Mouse (Mus musculus) Muller cell, postnatal 12 days (primary cell): ENCODE results near the gene Rnf123.

Experiments used
- DNase-seq: peaks from one replicate; pipeline ENCODE4 v3.0.0-alpha.2; 2015; ENCODE audit errors: inconsistent ontology term

The Rnf123 gene

DNA sequence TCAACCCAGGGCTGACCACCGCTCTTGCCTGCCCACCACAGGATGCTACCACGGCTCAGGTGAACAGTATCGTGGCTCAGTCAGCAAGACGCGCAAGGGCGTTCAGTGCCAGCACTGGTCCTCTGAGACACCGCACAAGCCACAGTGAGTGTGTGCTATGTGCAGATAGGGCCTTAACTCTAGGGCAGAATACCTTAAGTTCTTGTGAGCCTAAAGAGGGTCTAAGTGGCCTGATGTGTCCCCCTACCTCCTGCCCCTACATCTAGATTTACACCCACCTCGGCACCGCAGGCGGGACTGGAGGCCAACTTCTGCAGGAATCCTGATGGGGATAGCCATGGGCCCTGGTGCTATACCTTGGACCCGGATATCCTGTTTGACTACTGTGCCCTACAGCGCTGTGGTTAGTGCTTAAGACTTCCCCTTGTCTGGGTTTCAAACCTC is at the start of gene Rnf123:
Rnf123 (minus strand) TSS at position 359 of the 444 bp plus-strand sequence.
- no peak for DNase-seq

DNA sequence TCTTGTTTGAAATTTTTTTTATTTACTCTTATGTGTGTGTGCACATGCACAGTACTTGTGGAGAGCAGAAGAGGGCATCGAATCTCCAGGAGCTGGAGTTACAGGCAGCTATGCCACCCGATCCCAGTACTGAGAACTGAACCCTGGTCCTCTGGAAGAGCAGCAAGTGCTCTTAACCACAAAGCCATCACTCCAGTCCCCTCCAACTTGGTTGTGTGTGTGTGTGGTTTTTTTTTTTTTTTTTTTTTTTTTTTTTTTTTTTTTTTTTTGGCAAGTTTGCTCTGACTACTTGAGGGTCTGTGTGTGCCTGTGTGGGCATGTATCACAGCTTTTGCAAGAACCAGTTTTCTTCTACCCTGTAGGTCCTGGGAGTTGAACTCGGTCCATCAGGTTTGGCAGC is 49.2 kb upstream of the Rnf123 start:
- DNase-seq = no peak

DNA sequence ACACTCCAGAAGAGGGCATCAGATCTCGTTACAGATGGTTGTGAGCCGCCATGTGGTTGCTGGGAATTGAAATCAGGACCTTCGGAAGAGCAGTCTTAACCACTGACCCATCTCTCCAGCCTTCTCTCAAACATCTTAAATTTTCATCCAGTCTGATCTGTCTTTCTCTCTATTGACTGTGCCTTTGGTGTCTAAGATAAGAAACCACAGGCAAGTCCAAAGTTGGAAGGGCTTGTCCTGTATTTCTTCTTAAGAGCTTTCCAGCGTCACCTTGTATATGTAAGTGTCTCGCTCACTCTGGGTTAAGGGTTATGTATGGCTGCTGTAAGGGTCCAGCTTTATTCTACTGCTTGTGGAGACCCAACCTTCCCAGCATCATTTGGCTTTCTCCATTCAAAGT is 48.4 kb upstream of the Rnf123 start:
- no peak for DNase-seq

DNA sequence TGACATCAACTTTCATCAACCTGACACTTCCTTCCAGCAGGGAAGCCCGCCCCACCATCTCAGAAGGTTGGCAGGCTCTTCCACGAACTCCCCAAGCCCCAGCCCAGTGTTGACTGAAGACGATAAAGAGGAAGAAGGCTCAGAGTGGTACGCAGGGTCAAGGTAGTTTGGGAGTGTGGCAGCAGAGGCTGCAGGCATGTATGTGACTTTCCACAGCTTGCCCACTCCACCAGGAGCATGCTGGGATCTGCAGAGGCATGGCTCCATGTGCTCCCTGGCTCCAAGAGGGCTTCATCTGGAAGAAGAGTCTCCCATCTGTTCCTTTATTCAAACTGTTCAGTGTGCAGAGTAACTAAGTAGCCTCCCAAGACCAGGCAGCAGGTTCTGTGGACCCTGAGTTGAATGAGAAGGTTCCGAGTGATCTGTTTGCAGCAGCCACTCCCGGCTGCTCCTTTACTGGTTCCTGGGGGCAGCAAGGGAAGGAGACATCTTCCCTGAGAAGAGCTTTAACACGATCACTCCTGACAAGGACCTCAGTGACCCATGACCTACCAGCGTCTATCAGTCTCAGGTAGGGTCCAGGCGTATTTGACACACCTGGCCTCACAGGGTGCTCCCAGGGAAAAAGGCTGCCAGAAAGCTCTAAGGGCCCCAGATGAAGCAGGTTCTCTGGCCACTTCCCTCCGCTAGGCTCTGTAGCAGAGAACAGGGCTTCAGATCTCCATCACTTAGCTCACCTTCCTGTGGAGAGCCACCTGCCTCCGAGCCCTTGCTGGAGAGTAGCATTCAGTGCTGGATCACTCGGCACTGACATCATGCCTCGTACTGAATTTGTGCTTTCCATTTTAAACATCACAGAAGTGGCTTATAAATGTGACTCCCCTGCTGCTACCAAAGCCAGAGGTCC is 46.1 kb upstream of the Rnf123 start:
- DNase-seq = no peak

DNA sequence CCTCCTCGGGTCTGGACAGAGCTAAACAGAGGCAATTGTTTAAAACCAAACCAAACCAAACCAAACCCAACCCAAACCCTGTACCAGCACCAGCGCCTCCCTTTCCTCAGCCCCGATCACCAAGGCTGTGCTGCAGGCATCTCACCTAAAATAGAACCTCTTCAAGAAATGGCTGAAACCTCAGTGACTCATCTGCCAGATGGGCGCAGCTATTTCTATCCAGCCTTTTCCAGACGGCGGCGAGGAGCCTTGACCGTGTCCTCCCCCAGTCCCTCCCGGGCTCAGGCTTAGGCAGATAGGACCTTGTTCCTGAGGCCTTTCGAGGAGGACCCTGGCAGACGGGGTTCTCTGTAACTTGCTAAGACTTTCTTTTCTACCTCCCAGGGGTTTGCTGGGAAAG is 45.1 kb upstream of the Rnf123 start:
- DNase-seq = no peak

DNA sequence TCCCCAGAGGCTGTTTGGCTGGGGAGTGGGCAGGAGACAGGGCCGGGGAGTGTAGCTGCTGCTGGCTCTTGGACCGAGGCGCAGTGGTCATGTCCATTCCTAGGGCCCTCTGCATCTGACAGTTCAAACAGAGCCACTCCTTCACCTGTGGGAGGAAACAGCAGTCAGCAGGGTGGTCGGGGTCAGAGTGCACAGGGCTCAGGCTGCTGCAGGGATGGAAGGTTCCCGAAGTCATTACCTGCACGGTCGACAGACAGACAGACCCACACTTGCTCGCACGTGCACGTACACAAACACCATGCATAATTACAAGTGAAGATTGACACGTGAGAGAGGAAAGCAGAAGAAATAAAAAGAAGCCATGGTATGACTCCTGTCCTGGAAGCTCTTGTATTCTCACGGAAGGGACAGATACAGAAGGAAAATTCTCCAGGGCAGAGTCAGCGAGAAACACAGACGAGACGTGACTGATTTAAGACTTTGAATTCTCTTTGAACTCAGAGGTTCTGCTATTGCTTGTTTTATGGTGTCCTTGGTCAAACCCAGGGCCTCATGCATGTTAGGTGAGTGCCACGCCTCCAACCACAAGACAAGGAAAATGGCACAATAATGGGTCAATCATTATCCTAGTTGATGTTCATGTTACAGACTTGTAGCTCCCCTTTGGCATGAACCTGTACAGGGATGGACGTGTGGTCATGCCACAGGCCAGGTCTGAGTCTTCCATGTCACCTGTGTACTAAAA is 43.5 kb upstream of the Rnf123 start:
- DNase-seq = no peak

DNA sequence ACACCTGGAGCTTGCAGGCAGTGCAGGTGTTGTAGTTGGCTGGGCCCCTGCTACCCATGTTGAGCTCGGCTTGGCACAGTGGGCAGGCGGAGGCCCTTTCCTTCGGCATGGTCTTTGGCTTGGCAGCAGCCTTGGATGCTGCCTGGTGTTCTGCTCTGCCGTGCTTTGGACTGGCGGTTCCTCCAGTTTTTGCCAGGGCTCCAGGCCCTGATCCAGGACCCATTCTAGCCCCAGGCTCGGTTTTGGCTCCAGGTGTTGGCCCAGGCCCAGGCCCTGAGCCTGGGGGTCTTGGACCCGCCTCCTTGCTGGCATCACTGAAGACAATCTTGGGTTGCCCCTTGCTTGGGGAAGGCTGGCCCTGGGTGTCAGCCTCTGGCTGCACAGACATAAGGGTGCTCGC is 42.6 kb upstream of the Rnf123 start:
- no peak for DNase-seq

DNA sequence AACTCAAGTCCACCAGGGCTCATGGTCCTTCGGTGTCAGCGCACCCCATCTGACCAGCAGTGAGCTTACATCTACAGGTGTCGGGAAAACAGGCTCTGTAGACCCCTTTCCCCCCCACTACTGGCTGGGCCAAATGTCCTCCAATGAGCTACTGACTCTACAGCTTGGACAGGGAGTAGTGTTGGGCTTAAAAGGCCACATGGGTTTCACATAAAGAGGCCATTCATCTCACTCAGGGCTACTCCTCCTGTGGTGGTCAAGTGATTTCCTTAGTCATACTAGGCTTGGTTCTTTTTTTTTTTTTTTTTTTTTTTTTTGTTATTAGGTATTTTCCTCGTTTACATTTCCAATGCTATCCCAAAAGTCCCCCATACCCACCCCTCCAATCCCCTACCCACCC is 40.8 kb upstream of the Rnf123 start:
- DNase-seq = no peak

DNA sequence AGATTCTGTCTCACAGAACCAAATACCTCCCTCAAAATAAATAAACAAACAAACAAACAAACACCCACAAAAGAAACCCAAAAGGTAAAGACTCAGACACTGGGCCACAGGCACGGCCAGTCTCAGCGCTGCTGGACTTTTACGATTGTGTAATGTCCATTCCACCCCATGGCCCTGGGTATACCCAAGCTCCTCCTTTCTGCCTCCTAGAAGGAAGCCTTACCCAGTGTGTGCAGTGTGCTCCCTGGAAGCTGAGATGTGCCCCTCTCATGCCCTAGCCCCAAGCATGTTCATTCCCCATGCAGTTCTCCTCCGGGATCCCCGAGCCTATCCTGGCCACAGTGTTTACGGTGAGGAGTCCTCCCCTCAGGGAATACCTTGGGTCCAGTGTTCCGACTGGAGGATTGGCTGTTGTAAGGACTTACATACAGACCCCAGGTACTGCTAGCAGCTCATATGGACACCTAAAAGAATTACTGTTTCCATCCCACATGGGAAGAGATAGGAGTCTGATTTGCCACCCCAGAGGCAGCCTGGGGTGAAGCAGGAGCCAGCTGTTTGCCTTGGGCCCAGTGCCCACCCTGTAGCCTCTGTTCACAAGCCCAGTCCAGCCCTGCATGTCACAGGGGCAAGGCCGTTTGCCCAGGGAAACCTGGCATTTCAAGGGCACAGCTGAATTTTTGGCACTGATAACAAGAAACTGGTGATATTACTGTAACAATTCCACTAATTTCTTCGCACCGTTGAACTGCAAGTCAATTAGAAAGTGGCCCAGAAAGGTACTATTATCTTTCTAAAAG is 38.2 kb upstream of the Rnf123 start:
- DNase-seq = peak; percentile 45

DNA sequence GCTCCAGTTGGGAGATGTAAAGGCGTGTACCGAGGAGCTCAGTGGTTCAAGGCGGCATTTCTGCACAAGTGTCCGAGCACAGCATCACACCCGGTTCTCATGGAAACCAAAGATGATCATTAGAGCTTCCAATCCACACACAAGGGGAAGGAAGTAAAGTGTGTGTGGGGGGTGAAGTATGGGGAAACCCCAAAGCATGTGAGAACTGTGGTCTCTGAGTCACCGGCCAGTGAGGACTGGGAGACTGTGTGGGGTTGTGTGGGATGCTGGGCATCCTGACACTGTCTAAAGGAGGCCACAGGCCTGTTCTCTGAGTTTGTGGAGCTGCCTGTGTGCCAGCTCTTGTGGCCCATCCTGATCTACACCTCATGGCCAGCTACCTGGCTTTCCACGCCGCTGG is 37.5 kb upstream of the Rnf123 start:
- DNase-seq = peak; percentile 67

DNA sequence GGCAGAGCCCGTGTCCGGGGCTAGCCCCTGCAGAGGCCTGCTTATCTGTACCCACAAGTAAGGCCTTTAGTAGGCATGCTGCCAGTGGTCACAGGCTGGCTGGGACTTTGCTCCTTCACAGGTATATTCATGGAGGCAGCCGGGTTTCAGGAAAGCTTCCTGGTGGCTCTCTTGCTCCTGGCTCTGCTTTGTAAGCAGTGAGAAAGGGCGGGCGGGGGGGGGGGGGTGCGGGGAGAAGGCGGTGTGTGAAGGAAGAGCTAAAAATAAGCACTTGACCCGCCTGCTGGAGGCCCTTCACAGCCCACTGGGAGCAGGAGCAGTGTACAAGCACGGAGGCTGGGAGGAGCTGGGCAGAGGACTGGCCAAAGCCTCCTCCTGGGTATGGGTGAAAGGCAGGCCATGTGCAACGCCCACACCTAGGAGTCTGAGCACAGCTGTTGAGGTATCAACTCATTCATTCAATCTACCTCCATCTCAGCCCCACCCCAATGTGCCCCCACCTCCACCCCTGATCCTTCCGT is 36.8 kb upstream of the Rnf123 start:
- no peak for DNase-seq

DNA sequence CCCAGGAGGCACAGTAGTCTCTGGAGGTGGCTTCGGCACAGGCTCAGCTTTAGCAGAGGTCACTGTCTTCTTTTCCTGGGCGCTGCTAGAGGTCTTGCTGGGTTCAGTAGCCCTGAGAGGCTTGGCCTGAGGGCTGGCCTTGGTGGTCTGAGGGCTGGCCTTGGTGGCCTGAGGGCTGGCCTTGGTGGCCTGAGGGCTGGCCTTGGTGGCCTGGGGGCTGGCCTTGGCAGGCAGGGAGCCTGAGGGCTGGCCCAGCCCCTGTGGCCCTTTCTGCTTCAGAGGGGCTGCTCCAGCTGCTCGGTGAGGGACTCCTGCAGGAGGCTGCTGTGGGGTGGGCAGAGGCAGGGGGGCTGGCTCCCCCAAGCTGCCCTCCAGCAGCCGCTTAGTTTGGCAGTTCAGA is 34.0 kb upstream of the Rnf123 start:
- DNase-seq = no peak

DNA sequence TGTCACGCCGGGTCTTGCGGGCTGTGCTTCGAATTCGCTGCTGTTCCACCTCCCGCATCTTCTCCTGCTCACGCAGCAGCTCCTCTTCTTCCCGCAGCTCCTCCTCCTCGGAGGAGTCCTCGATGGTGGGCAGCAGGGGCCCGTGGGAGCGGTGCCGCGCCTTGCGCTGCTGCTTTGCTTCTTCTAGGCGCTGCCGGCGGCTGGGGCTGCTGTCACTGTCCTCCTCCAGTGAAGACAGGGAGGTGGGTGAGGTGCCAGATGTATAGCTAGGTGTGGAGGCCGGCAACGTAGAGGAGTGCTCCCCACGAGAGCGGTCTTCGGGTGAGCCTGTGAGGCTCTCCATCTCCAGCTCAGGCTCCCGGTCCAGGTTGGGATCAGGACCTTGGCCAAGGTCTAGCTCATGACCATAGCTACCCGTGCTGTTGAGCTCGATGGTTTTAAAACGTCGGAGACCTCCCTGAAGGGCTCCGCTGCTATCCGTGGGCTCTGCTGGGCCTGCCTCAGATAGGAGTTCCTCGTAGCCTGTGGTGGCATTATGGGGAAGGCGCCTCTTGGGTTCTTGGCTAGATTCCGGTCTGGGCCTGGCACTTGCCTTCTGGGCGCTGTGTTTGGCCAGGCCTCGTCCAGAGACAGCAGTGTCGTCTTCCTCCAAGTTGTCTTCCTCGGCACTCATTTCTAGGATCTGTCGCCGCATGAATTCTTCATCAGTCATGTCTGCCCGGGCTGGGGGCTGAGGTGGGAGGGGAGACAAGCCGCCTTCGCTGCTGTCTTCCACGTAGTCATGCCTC is 32.3 kb upstream of the Rnf123 start:
- no peak for DNase-seq

DNA sequence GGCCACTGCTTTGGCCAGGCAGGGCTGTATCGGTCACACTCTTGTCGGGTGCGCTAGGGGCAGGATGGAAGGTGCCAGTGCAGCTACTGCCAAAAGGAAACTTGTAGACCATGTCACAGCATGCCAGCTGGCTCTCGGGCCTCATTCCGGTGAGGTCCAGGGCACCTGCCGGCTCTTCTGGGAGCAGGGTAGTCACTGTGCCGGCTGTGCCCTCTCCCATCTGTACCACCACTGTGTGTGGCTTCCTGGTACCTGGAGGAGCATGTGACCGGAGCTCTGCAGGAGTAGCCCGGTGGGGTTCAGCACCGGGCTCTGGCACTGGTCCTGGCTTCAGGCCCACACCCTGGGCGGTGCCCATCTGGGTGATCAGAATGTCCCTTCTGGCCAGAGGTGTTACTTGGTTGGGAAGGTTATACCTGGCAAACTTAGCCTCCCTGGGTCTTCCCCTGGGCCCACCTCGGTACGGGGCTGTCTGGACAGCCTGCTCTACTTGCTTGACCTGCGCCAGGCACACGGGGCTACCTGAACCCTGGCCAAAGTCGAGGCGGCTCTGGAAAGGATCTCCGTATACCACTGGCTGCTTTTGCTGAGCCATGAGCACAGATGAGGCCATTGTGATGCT is 29.7 kb upstream of the Rnf123 start:
- DNase-seq = no peak

DNA sequence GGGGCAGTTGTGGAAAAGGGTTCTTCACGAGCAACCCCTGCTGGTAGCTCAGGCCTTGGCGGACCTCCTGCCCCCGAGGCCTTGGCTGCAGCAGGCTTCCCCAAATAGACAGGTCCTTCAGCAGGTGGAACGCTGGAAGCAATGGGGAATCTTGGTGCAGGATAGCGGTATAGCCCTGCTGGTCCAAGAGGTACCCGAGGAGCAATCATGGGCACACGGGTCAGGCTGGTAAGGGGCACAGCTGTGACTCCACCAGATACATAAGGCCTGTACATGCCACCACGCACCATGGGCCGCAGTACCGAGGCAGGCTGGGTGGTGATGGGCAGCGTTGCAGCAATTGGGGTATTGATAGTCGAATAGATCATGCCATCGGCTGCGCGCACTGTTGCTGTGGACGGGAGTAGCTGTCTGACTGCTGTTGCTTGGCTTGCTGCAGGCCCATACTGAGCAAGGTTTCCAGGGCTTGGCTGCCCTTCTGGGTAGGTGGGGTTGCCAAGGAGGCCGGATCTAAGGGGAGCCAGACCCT is 28.5 kb upstream of the Rnf123 start:
- DNase-seq = no peak

DNA sequence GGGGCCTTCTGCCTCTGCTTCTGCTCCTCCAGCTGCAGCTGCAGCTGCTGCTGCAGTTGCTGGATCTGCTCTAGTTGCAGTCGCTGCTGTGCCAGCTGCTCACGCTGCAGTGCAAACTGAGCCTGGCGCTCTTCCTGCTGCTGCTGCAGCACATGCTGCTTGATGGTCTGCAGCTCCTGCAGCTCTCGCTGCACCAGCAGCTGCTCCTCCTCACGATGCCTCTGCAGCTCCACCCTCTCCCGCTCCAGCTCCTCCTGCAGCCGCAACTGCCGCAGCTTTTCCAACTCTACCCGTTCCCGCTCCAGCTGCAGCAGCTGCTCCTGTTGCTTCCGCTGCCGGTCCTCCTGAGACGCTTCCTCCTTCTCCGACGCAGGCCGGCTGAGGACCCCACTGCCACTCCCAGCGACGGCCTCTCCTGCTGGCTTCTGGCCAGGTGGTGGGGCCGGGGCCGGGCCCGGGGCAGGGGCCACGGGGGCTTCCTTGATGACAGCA is 28.0 kb upstream of the Rnf123 start:
- DNase-seq = no peak

DNA sequence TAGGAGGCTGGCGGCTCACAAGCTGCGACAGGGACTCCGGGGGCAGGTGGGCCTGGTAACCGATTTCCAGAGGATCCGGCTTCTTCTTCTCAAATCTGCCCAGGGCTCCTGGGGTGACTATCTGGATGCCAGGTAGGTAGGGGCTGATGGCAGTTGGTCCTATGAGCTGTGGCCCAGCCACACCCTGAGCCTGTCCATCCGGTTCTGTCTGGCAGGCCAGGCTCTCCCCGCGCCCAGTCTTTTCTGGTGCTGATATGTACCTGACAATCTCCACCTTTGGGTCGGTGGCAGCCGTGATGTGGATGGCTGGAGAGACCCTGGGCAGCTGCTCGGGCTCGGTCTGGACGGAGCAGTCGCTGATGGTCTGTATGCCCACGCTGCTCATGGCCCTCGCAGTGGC is 27.0 kb upstream of the Rnf123 start:
- DNase-seq = no peak

DNA sequence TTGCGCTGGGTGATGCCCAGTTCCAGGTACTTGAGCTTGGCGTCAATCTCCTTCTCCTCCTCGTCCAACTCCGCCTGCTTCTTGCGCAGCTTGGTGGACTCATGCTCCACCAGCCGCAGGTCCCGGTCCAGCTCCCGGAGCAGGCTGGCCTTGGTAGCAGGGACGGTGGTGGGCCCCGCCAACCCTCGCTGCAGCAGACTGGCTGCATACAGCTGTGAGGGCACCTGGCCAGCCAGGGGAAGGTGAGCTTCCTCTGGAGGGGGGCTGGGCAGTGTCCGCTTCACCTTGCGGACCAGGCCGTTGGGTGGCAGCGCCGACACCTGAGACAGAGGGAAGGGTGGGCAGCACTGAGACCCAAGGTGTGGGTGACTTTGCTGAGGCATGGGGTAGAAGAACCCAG is 24.7 kb upstream of the Rnf123 start:
- no peak for DNase-seq

DNA sequence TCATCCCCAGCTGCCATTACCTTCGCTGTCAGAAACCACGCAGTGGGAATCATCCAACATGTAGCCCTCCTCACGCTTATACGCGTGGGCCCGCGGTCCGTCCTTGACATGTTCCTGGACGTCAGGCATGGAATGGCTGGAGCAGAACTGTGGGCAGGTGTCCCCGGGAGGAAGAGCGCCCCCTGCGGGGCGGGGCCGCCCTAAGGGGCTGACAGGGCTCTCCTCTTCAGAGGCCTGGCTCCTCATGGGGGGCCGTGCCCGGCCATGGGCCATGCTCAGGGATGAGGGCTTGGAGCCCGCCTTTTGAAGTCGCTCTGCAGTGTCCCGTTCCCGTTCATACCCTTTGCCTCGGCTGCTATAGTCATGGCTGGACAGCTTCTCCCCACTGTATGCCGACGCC is 22.9 kb upstream of the Rnf123 start:
- DNase-seq = no peak

DNA sequence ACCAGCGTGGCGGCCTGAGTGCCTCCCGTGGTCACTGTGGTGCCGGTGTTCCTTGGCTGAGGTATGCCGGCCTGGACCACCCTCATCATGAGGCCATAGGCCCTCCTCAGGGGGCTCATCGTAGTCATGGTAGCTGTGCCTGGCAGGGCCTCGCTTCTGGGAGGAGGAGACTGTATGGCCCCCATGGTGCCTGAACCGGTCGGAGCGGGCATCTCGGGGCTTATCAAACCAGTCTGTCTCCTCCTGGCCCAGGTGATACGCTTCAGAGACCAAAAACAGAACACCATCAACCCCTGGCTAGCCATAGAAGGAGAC is 22.4 kb upstream of the Rnf123 start:
- DNase-seq = no peak
